Mouse (Mus musculus): ENCODE data around the gene Zfand3. TPM values are rescaled to one million over a fixed set of nuclear protein-coding genes. Genes with fewer than 3 reads are reported as not detected.
A peak's percentile ranks its signal among the peaks of the same experiment; 100 is the strongest.

The Zfand3 gene
- polyA plus RNA-seq, 1 experiment from 2014 or later = 59.8 TPM

DNA sequence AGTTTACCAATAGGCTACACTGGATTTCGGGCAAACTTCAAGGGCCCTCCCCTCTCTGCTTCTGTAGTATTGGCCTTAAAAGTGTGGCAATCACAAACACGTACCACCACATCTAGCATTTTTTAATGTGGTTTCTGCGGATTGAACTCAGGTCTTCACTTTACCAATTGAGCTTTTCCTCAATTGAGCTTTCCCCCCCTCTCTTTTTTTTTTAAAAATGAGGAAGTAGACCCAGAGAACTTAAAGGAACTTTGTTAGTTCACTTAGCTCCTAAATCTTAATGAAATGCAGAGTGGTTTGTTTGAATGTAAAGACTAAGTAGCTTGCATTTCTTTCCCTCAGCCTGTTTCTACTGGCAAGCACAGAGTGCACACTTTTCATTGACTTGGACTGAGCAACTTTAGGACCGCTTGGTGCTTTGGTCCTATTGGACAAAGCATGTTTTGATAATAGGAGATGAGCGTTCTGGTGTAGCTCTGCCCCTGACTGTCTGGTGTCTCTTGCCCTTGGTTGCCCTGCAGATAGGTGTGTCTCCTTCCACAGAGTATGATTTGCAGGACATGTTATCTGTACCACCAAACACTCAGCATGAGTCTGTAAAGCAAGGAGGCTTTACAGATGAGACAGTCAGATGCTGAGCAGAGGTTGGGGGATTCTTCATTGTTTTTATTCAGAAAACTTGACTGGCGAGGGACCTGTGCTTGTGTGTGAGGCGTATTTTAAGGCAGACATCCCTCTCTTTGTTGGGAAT lies 108.2 kb downstream of the Zfand3 start:
- Histone ChIP-seq H3K4me3 (no peak overlapping the region), H3K9me3 (no peaks in the 10 kb centered on the region), H3K4me2 (no peak overlapping the region), H3K27ac (no peak overlapping the region), H3K36me3 (peaks cover 4% of the 10 kb centered on the region; the same call in 1 of the 2 replicates), H3K4me1 (peaks cover 19% of the 10 kb centered on the region), H3K27me3 (no peaks in the 10 kb centered on the region), H3K9ac (no peak overlapping the region)
- no peak for ATAC-seq (ENCODE audit: borderline replicate concordance, extremely low read depth, low FRiP score, low TSS enrichment)
- 76% methylated on average over 7 of the region's 7 CpGs for WGBS

DNA sequence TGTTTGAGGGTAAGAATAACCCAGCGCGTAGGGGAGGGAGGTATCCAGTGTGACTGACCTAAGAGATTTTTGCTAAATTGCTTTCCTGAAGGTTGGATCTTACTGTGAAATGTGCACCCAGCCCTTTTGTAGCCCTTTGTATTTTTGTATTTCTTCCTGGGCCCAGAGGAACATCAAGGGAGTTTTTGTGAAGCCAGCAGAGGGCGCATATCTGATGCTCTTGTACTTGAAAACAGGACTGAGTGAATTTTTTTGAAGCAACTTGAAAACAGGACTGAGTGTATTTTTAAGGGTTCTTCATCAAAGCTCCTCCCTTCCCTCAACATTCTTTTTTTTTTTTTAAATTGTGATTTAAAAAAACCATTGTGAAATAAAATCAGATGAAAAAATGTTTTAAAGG lies 110.2 kb downstream of the Zfand3 start:
- ATAC-seq (ENCODE audit: borderline replicate concordance, extremely low read depth, low FRiP score, low TSS enrichment) = no peak
- no peaks in the 10 kb centered on the region for H3K9me3 ChIP-seq
- peaks cover 4% of the 10 kb centered on the region; the same call in 1 of the 2 replicates for H3K36me3 ChIP-seq
- H3K4me1 ChIP-seq = peaks cover 22% of the 10 kb centered on the region
- H3K9ac ChIP-seq = no peak overlapping the region
- no peaks in the 10 kb centered on the region for H3K27me3 ChIP-seq
- no peak overlapping the region for H3K27ac ChIP-seq
- no peak overlapping the region for H3K4me2 ChIP-seq
- 80% methylated on average over 3 of the region's 3 CpGs for WGBS
- H3K4me3 ChIP-seq = no peak overlapping the region

DNA sequence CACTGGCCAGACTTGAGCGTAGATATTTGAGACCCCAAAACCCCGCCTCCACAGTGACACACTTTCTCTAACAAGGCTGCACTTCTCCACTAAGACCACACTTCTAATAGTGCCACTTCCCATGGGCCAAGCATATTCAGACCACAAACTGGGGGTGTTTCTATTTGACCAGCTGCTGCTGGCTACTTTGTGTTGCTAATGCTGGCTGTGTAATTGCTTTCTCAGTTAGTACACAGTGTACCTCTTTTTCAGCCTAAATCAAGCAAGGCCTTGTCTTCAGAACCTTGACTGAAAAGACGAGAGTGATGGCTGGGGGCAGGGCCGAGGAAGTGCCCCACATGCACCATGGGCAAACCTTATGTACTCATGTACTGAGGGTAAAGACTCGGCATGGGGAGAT lies 111.7 kb downstream of the Zfand3 start:
- Histone ChIP-seq H3K9ac (no peak overlapping the region), H3K9me3 (no peaks in the 10 kb centered on the region), H3K4me3 (no peak overlapping the region), H3K4me2 (no peak overlapping the region), H3K27ac (no peak overlapping the region), H3K4me1 (0 out of 2 replicates have a peak, but pooled peaks cover 11% of the 10 kb centered on the region), H3K27me3 (no peaks in the 10 kb centered on the region), H3K36me3 (peaks cover 4% of the 10 kb centered on the region; the same call in 1 of the 2 replicates)
- WGBS = 78% methylated on average over 5 of the region's 5 CpGs
- no peak for ATAC-seq (ENCODE audit: borderline replicate concordance, extremely low read depth, low FRiP score, low TSS enrichment)

DNA sequence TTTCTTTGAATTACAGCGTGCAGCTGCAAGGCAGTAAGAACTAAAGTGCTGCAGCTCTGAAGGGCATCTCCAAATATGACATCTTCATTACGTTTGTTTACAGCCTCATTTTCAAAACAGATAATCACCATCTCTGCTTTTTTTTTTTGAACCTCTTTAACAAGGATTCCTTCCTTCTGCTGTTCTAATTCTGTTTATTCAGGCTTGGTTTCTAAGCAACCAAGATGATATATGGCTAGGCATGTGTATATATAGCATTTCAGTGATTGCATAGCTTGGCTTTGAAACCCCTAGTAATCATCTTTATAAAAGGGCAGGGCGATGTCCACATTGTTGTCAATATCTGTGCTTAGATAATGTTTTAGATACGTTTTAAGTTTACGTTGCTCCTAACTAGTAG lies 113.5 kb downstream of the Zfand3 start:
- WGBS = 59% methylated on average over 5 of the region's 5 CpGs

DNA sequence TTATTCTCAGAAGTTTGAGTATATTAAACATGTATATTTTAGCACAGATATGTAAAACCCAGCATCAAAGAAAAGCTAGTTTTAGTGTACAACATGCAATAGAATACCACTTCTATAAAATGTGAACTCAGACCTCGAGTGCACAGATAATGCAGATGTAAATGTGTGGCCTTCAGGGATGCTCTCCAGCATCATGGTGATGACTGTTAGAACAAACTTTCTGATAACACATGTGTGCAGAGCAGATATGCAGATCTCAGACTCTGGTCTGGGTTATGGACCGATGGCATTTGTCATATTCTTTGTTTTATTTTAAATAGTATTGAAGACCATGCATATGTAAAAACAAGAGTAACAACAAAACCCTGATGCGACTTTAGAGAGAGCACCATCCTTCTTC lies 117.7 kb downstream of the Zfand3 start:
- no peak overlapping the region for H3K4me2 ChIP-seq
- no peak overlapping the region for H3K27ac ChIP-seq
- H3K4me3 ChIP-seq = no peak overlapping the region
- no peak for ATAC-seq (ENCODE audit: borderline replicate concordance, extremely low read depth, low FRiP score, low TSS enrichment)
- H3K9me3 ChIP-seq = no peaks in the 10 kb centered on the region
- no peaks in the 10 kb centered on the region for H3K27me3 ChIP-seq
- H3K4me1 ChIP-seq = 0 out of 2 replicates have a peak, but pooled peaks cover 4% of the 10 kb centered on the region
- H3K9ac ChIP-seq = no peak overlapping the region
- no peaks in the 10 kb centered on the region for H3K36me3 ChIP-seq
- WGBS = 92% methylated on average over 3 of the region's 3 CpGs

More for the DNA sequence above, 113.5 kb downstream of the Zfand3 start:
- H3K27ac ChIP-seq = no peak overlapping the region
- no peaks in the 10 kb centered on the region for H3K27me3 ChIP-seq
- no peak overlapping the region for H3K4me2 ChIP-seq
- H3K4me3 ChIP-seq = no peak overlapping the region
- peaks cover 4% of the 10 kb centered on the region; the same call in 1 of the 2 replicates for H3K36me3 ChIP-seq
- ATAC-seq (ENCODE audit: borderline replicate concordance, extremely low read depth, low FRiP score, low TSS enrichment) = no peak
- H3K4me1 ChIP-seq = 0 out of 2 replicates have a peak, but pooled peaks cover 11% of the 10 kb centered on the region
- H3K9me3 ChIP-seq = no peaks in the 10 kb centered on the region
- no peak overlapping the region for H3K9ac ChIP-seq

DNA sequence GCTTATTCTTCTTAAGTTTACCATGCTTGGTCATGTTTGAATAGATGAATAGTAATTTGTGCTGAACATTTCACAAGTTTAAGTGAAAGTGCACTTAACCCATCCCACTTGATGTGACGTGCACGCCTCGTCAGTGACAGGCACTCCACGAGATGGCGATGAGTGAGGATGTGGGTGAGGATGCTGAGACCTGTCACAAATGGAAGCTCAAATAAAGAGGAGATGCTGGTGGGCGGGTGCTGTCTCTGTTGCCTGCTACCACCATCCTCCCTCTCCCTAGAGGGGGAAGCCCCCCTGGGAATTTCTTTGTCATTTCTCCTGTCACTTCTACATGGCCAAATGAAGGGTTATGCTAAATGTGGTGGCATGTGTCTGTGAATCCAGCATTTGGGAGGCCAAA lies 123.9 kb downstream of the Zfand3 start:
- Histone ChIP-seq H3K9me3 (no peaks in the 10 kb centered on the region), H3K4me1 (peaks cover 17% of the 10 kb centered on the region; the same call in 1 of the 2 replicates)

DNA sequence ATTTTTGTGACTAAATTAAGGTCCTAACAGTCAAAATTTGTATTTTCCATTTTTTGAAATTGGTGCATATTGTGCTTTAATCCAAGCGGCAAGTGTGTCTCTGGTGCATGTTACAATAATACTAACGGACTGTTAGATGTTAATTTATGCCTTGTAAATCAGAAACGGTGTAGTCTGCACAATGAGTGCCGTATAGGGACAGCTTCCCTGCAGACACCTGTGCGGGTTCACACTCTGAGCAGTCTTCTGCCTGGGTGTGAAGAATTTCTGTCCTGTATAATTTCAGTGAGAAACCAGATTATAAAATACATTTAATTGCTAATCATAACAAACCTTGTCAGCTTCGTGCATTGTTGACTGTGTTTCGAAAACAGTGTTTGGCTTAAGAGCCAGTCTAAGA lies 124.7 kb downstream of the Zfand3 start:
- no peaks in the 10 kb centered on the region for H3K27me3 ChIP-seq
- H3K9ac ChIP-seq = no peak overlapping the region

More for the DNA sequence above, 123.9 kb downstream of the Zfand3 start:
- no peak overlapping the region for H3K4me3 ChIP-seq
- no peaks in the 10 kb centered on the region for H3K27me3 ChIP-seq
- ATAC-seq (ENCODE audit: borderline replicate concordance, extremely low read depth, low FRiP score, low TSS enrichment) = no peak
- WGBS = 71% methylated on average over 6 of the region's 6 CpGs
- no peaks in the 10 kb centered on the region for H3K36me3 ChIP-seq
- no peak overlapping the region for H3K9ac ChIP-seq
- H3K4me2 ChIP-seq = no peak overlapping the region
- no peak overlapping the region for H3K27ac ChIP-seq

DNA sequence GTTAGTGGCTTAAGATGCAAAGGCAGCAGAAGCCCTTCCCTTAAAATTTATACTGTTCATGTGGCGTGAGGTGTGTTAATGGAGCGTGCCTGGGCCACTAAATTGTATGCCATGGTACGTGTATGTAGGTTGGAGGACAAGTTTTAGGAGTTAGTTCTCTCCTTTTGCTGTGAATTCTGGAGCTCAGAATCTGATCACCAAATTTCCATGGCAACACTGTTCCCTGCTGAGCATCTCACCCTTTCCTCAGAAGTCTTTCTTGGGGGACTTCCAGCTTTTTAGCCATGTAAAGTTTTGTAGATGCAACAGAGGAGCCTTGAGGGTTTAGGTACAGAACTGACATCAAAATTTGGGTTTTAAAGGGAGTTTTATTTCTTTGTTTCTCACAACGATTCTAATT lies 125.8 kb downstream of the Zfand3 start:
- Histone ChIP-seq H3K9me3 (no peaks in the 10 kb centered on the region), H3K4me1 (peaks cover 31% of the 10 kb centered on the region), H3K4me2 (no peak overlapping the region), H3K36me3 (no peaks in the 10 kb centered on the region), H3K27me3 (no peaks in the 10 kb centered on the region), H3K4me3 (no peak overlapping the region), H3K27ac (no peak overlapping the region), H3K9ac (no peak overlapping the region)
- no peak for ATAC-seq (ENCODE audit: borderline replicate concordance, extremely low read depth, low FRiP score, low TSS enrichment)
- 91% methylated on average over 4 of the region's 4 CpGs for WGBS

More for the DNA sequence above, 124.7 kb downstream of the Zfand3 start:
- Histone ChIP-seq H3K4me2 (no peak overlapping the region), H3K4me1 (peaks cover 22% of the 10 kb centered on the region), H3K36me3 (no peaks in the 10 kb centered on the region), H3K4me3 (no peak overlapping the region), H3K9me3 (no peaks in the 10 kb centered on the region), H3K27ac (no peak overlapping the region)
- 82% methylated on average over 7 of the region's 7 CpGs for WGBS
- ATAC-seq (ENCODE audit: borderline replicate concordance, extremely low read depth, low FRiP score, low TSS enrichment) = no peak

DNA sequence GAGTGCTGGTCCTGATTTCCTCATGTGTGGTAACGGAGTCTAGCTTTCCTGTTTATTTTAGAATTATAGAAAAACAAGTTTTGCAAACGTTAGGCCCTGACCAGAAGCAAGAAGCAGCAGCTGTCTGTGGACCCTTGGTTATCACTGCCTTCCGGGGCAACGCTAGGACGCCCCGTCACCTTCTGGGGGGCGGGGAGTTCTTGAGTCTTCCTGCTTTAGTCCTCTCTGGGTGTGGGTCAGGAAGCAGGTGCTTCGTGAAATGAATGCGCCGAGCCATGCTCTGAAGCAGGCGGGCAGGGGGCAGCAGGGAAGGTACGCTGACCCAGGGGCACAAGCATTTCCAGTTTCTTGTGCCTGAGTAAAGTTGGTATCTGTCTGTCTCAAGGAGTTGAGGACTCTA lies 129.1 kb downstream of the Zfand3 start:
- WGBS = 53% methylated on average over 12 of the region's 12 CpGs
- Histone ChIP-seq H3K4me1 (peaks cover 46% of the 10 kb centered on the region), H3K36me3 (peaks cover 6% of the 10 kb centered on the region; the same call in 1 of the 2 replicates)

DNA sequence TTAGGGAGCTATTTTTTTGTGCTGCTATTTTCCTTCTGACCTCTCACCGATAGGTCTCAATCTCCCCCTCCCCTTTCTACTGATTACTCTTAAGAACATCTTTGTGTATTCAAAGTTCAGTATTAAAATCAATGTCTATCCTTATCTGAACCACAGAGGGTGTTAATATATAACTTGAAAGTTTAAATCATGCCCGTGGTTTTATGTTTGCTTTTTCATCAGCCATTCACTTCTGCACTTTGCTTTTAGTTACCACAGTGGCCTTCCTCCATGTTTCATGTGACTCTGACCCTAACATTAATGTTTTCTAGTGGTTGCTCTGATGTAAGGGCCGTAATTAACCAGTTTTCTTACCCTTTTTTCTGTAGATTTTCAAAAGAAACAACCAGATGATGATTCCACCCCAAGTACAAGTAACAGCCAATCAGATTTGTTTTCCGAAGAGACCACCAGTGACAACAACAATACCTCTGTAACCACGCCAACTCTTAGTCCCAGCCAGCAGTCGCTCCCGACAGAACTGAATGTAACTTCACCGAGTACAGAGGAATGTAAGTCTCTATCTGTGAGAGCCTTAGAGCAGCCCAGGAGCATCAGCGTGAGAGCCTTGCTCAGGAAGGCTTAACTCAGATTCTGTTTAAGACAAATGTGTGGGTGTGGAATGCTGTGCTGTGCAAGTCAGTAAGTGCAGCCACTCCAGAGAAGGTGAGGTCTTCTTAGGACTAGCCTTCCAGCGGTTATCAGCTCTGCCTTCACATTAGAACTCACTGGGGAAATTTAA lies 130.6 kb downstream of the Zfand3 start:
- Histone ChIP-seq H3K27me3 (no peaks in the 10 kb centered on the region), H3K27ac (no peak overlapping the region), H3K4me2 (no peak overlapping the region), H3K4me1 (peaks cover 50% of the 10 kb centered on the region), H3K4me3 (no peak overlapping the region), H3K9ac (no peak overlapping the region), H3K36me3 (peaks cover 6% of the 10 kb centered on the region; the same call in 1 of the 2 replicates), H3K9me3 (no peaks in the 10 kb centered on the region)
- 58% methylated on average over 10 of the region's 10 CpGs for WGBS
- ATAC-seq (ENCODE audit: borderline replicate concordance, extremely low read depth, low FRiP score, low TSS enrichment) = no peak

More for the DNA sequence above, 129.1 kb downstream of the Zfand3 start:
- no peaks in the 10 kb centered on the region for H3K9me3 ChIP-seq
- no peak overlapping the region for H3K4me3 ChIP-seq
- H3K9ac ChIP-seq = no peak overlapping the region
- no peaks in the 10 kb centered on the region for H3K27me3 ChIP-seq
- no peak overlapping the region for H3K4me2 ChIP-seq
- H3K27ac ChIP-seq = no peak overlapping the region
- no peak for ATAC-seq (ENCODE audit: borderline replicate concordance, extremely low read depth, low FRiP score, low TSS enrichment)

DNA sequence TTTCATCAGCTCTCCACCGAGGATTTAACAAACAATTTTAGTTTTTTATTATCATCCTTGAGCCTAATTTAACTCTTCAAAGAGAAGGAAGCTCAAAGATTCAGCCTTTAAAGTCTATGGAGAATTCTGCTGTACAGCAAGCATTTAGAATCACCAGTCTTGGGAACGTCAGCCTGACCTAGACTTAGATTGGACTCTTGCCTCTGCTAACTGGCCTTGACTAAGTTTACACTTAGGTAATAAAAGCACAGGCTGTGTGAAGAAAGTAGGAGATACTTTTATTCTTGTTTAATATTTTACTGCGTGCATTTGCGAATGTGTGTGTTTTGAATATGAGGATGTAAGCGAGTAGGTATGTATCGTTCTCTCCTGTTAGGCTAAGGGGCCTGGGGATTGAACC lies 131.4 kb downstream of the Zfand3 start:
- H3K9ac ChIP-seq = no peak overlapping the region
- H3K27me3 ChIP-seq = no peaks in the 10 kb centered on the region

DNA sequence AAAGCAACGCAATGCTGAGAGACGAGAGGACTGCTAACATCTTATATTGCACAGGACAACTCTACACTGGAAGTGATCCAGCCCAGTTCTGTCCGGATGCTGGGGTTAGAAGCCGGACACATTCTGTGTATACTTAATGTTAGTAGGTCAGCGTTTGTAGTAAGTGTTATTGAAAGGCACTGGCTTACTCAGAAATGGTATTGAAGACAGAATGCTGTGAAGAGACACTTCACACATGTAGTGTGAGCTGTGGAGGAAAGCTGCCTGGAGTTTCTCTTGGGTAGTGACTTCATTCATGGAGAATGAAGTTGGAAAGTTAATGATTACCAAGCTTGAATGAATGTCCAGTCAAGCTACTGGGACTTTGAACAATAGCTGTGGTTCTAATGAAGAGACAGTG lies 132.2 kb downstream of the Zfand3 start:
- H3K4me1 ChIP-seq = peaks cover 40% of the 10 kb centered on the region
- WGBS = 45% methylated on average over 5 of the region's 5 CpGs

More for the DNA sequence above, 131.4 kb downstream of the Zfand3 start:
- H3K4me3 ChIP-seq = no peak overlapping the region
- ATAC-seq (ENCODE audit: borderline replicate concordance, extremely low read depth, low FRiP score, low TSS enrichment) = no peak
- H3K27ac ChIP-seq = no peak overlapping the region
- H3K9me3 ChIP-seq = no peaks in the 10 kb centered on the region
- H3K36me3 ChIP-seq = peaks cover 6% of the 10 kb centered on the region; the same call in 1 of the 2 replicates
- WGBS = 77% methylated on average over 6 of the region's 6 CpGs
- H3K4me1 ChIP-seq = peaks cover 48% of the 10 kb centered on the region
- H3K4me2 ChIP-seq = no peak overlapping the region

More for the DNA sequence above, 132.2 kb downstream of the Zfand3 start:
- Histone ChIP-seq H3K27ac (0 out of 2 replicates have a peak overlapping the region, but pooled peaks have one; percentile 15), H3K36me3 (peaks cover 6% of the 10 kb centered on the region; the same call in 1 of the 2 replicates), H3K9me3 (no peaks in the 10 kb centered on the region), H3K4me2 (no peak overlapping the region), H3K27me3 (no peaks in the 10 kb centered on the region), H3K9ac (no peak overlapping the region), H3K4me3 (no peak overlapping the region)
- ATAC-seq (ENCODE audit: borderline replicate concordance, extremely low read depth, low FRiP score, low TSS enrichment) = no peak

Data from lung, embryonic 15.5 days (tissue).